ENCODE assay signal across 8 mouse cellular contexts in the genomic region with DNA sequence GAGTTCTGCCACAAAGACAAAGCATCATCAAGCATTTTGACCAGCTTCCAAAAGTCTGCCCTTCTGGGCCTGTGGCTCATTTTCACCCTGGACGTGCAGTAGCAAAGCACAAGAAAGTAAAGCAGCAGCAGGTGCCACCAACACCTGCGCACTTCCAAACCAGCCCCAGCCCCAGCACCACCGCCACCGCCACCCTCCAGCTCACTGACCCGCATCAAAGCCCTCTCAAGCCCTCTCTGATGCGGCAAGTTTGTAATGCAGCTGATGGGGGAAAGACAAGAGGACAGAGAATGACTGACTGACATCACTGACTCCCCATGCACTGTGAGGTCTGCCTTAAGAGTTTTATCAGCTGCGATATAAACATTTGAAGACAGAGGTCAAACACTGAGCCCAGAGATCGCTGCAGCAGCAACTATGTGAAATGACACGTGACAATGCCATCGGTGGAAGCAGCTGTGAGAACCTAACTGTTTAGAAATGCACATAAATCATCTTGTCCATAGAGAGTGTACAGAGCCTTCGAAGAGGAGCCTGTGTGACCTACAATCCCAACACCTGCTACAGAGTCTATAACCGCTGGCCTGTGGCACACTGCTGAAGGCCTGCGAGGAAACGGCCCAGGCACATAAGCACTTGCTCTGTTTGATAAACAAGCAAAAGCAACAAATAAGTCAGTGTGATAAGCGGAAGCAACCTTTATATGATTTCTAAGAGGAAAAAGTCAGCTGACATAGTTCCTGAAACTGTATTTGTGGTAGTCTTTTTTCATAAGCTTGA. TPM values are rescaled to one million over a fixed set of nuclear protein-coding genes. Genes with fewer than 3 reads are reported as not detected.
A peak's percentile ranks its signal among the peaks of the same experiment; 100 is the strongest.
DNase-seq lines count a peak whose midpoint lies in the region; ATAC-seq lines count a peak whose summit lies in the region.

No protein-coding gene starts in this region.

- H3K27ac ChIP-seq in forebrain, embryonic 13.5 days: no peak overlapping the region
- H3K27ac ChIP-seq in forebrain, embryonic 12.5 days: no peak overlapping the region
- H3K27ac ChIP-seq in midbrain, embryonic 14.5 days (replicated peaks; ENCODE audit: low read depth, low read length): no peak overlapping the region
- H3K27ac ChIP-seq in forebrain, embryonic 16.5 days (ENCODE audit: low read length): no peak overlapping the region

- no peak overlapping the region for H3K4me3 ChIP-seq in forebrain, embryonic 13.5 days
- H3K4me3 ChIP-seq in forebrain, embryonic 12.5 days (replicated peaks): no peak overlapping the region
- H3K4me3 ChIP-seq in midbrain, embryonic 14.5 days (replicated peaks; ENCODE audit: low read depth, low read length): no peak overlapping the region
- H3K4me3 ChIP-seq in forebrain, embryonic 16.5 days (replicated peaks; ENCODE audit: low read length): no peak overlapping the region

- H3K4me1 ChIP-seq in forebrain, embryonic 13.5 days: peaks cover 35% of the 10 kb centered on the region
- peaks cover 36% of the 10 kb centered on the region for H3K4me1 ChIP-seq in forebrain, embryonic 12.5 days
- peaks cover 28% of the 10 kb centered on the region for H3K4me1 ChIP-seq in midbrain, embryonic 14.5 days (ENCODE audit: control insufficient read depth, insufficient read depth, low read length)
- H3K4me1 ChIP-seq in forebrain, embryonic 16.5 days (replicated peaks; ENCODE audit: control insufficient read depth, insufficient read depth, low read length): peaks cover 19% of the 10 kb centered on the region

- no peak overlapping the region for H3K4me2 ChIP-seq in forebrain, embryonic 13.5 days
- no peak overlapping the region for H3K4me2 ChIP-seq in forebrain, embryonic 12.5 days
- no peak overlapping the region for H3K4me2 ChIP-seq in midbrain, embryonic 14.5 days (ENCODE audit: low read length)
- no peak overlapping the region for H3K4me2 ChIP-seq in forebrain, embryonic 16.5 days (ENCODE audit: low read length)

- H3K9me3 ChIP-seq in forebrain, embryonic 13.5 days (replicated peaks): no peaks in the 10 kb centered on the region
- no peaks in the 10 kb centered on the region for H3K9me3 ChIP-seq in forebrain, embryonic 12.5 days
- no peaks in the 10 kb centered on the region for H3K9me3 ChIP-seq in midbrain, embryonic 14.5 days (ENCODE audit: control insufficient read depth, low read length)
- no peaks in the 10 kb centered on the region for H3K9me3 ChIP-seq in forebrain, embryonic 16.5 days (ENCODE audit: control insufficient read depth, low read length)

- no peaks in the 10 kb centered on the region for H3K27me3 ChIP-seq in forebrain, embryonic 13.5 days
- H3K27me3 ChIP-seq in forebrain, embryonic 12.5 days: no peaks in the 10 kb centered on the region
- no peaks in the 10 kb centered on the region for H3K27me3 ChIP-seq in midbrain, embryonic 14.5 days (ENCODE audit: control insufficient read depth, insufficient read depth, low read length)
- no peaks in the 10 kb centered on the region for H3K27me3 ChIP-seq in forebrain, embryonic 16.5 days (replicated peaks; ENCODE audit: control insufficient read depth, insufficient read depth, low read length)

- H3K36me3 ChIP-seq in forebrain, embryonic 13.5 days (ENCODE audit: poor library complexity, severe bottlenecking): no peaks in the 10 kb centered on the region
- no peaks in the 10 kb centered on the region for H3K36me3 ChIP-seq in forebrain, embryonic 12.5 days (replicated peaks)
- no peaks in the 10 kb centered on the region for H3K36me3 ChIP-seq in midbrain, embryonic 14.5 days (ENCODE audit: control insufficient read depth, insufficient read depth, low read length)
- H3K36me3 ChIP-seq in forebrain, embryonic 16.5 days (ENCODE audit: control insufficient read depth, insufficient read depth): no peaks in the 10 kb centered on the region

- peak; percentile 29 to 44 for DNase-seq in spleen, postnatal 36 days (ENCODE audit: low spot score in 2 of 2)
- DNase-seq in spleen, postnatal 4 days (ENCODE audit: low spot score in 2 of 2): no peak
- peak; percentile 26 for DNase-seq in midbrain, embryonic 14.5 days
- DNase-seq in yolk sac, embryonic 10.5 days (ENCODE audit: low spot score): peak; percentile 30

- peak; percentile 50; the same call in 1 of the 2 replicates for ATAC-seq in forebrain, embryonic 13.5 days
- no peak for ATAC-seq in forebrain, embryonic 12.5 days (ENCODE audit: low FRiP score)
- ATAC-seq in midbrain, embryonic 14.5 days (ENCODE audit: low FRiP score, low TSS enrichment): no peak
- ATAC-seq in activated CD4-positive, CD25-positive, alpha-beta regulatory T cell, adult 4 months: no peak
- no peak; the same call in 1 of the 2 replicates for ATAC-seq in forebrain, embryonic 16.5 days

- H3K9ac ChIP-seq in forebrain, embryonic 13.5 days: no peak overlapping the region
- no peak overlapping the region for H3K9ac ChIP-seq in forebrain, embryonic 12.5 days
- no peak overlapping the region; the same call in 1 of the 2 replicates for H3K9ac ChIP-seq in midbrain, embryonic 14.5 days (replicated peaks; ENCODE audit: low read length)
- no peak overlapping the region for H3K9ac ChIP-seq in forebrain, embryonic 16.5 days (replicated peaks; ENCODE audit: low read depth, low read length)

- WGBS in forebrain, embryonic 13.5 days: 70% methylated on average over 15 of the region's 15 CpGs
- WGBS in forebrain, embryonic 12.5 days: 70% methylated on average over 15 of the region's 15 CpGs
- 39% methylated on average over 15 of the region's 15 CpGs for WGBS in midbrain, embryonic 14.5 days
- WGBS in forebrain, embryonic 16.5 days: 72% methylated on average over 15 of the region's 15 CpGs

RNA-seq across cellular contexts. Expression of a gene that starts 21.7 kb away (rescaled TPM):
- polyA plus RNA-seq in forebrain, embryonic 13.5 days (2015; fragmentation: Nextera tagmentation; extraction: Ambion mirVana): 12.0 and 12.6 TPM in 2 replicates
- 19.6 and 20.4 TPM in 2 replicates for polyA plus RNA-seq in forebrain, embryonic 12.5 days (2016; fragmentation: Nextera tagmentation; extraction: Ambion mirVana)
- polyA plus RNA-seq in midbrain, embryonic 14.5 days (2014; fragmentation: Nextera tagmentation; extraction: Ambion mirVana): 19.5 and 23.1 TPM in 2 replicates
- polyA plus RNA-seq in activated CD4-positive, CD25-positive, alpha-beta regulatory T cell, adult 4 months (2017; shearing (Covaris generic)): 10 to 100 TPM; 10.3 to 11.4 TPM
- polyA plus RNA-seq in forebrain, embryonic 16.5 days (2015; fragmentation: Nextera tagmentation; extraction: Ambion mirVana): 14.2 and 14.4 TPM in 2 replicates

Comparison
In these comparisons a context has a peak if more than half of its experiments do, and no peak if none do; other contexts are left out.
1. DNase-seq: peak in spleen, postnatal 36 days (2 of 2), midbrain, embryonic 14.5 days (single experiment) and yolk sac, embryonic 10.5 days (single experiment); none in spleen, postnatal 4 days (0 of 2).